28 mouse cellular contexts compared by ENCODE assay signal in the genomic region with DNA sequence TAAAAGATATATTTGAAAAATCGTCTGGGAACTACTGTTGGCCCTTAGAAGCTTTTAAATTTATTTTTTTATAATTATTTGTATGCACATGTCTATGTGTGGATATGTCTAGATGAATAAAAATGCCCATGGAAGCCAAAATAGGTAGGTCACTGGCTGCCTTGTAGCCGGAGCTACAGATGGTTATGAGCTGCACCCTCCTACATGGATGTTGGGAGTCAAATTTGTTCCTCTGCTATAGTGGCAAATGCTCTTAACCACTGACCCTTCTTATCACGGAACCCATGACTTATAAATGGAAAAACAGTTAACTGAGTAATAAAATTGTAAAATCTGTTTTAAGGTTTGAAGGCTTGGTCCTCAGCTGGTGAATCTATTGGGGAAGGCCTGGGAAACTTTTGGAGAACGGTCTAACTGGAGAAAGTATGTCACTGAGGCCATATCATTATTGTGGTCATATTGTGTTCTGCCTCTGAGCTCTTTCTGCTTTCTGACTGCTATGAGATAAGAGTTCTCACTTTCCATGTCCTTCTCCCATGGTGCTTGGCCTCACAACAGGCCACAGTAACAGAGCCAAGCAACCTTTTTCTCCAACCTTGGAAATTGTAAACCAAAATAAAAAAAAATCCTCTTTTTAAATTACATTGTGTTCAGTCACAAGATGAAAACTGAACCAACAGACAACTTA. TPM values are rescaled to one million over a fixed set of nuclear protein-coding genes. Genes with fewer than 3 reads are reported as not detected.
"Had no signal": no experiment of that assay in that cellular context is flagged by ENCODE, and none has a peak within 500 bp of the region (broad histone marks: within the 10 kb centered on the region; RNA-seq: fewer than 3 reads in every experiment).

No protein-coding gene starts in this region.

- H3K9ac ChIP-seq: kidney, embryonic 15.5 days; liver, embryonic 15.5 days; lung, embryonic 14.5 days had no signal

- DNase-seq: kidney, adult 2 months; kidney, postnatal 10 days; kidney, postnatal 36 days; layer of hippocampus, postnatal 36 days; lung, embryonic 14.5 days; midbrain, embryonic 14.5 days; thymus, adult 18-20 months; thymus, postnatal 36 days had no signal

- H3K27me3 ChIP-seq: kidney, embryonic 15.5 days; liver, embryonic 15.5 days; megakaryocyte, embryonic 14.5 days had no signal

- H3K36me3 ChIP-seq: kidney, embryonic 15.5 days; liver, embryonic 15.5 days had no signal

- H3K4me3 ChIP-seq: kidney, embryonic 15.5 days; left cerebral cortex, adult 2 months; liver, embryonic 15.5 days; megakaryocyte, embryonic 14.5 days had no signal

- ATAC-seq: intestine, postnatal 0 days; lung, postnatal 0 days had no signal

- H3K4me2 ChIP-seq: kidney, embryonic 15.5 days; liver, embryonic 15.5 days; lung, embryonic 14.5 days; midbrain, embryonic 11.5 days had no signal

- H3K4me1 ChIP-seq: kidney, embryonic 15.5 days had no signal

- H3K27ac ChIP-seq: kidney, embryonic 15.5 days; left cerebral cortex, adult 2 months; liver, embryonic 15.5 days; macrophage had no signal

- H3K9me3 ChIP-seq: kidney, embryonic 15.5 days; liver, embryonic 15.5 days; megakaryocyte, embryonic 14.5 days had no signal

RNA-seq across cellular contexts. Expression of a gene that starts 7.6 kb away (rescaled TPM):
- total RNA-seq: left cerebral cortex, postnatal 36 days had no signal

RNA-seq across cellular contexts. Expression of a gene that starts 26.2 kb away (rescaled TPM):
- total RNA-seq: layer of hippocampus, adult 8-10 months; layer of hippocampus, postnatal 10 days; layer of hippocampus, postnatal 36 days; left cerebral cortex, adult 2 months; left cerebral cortex, postnatal 10 days; left cerebral cortex, postnatal 36 days; midbrain, postnatal 0 days had no signal
- polyA plus RNA-seq: intestine, postnatal 0 days; kidney, adult 2 months; kidney, embryonic 15.5 days; limb, embryonic 11.5 days; liver, embryonic 15.5 days; lung, embryonic 14.5 days; lung, postnatal 0 days; macrophage; midbrain, embryonic 11.5 days; midbrain, embryonic 14.5 days; midbrain, postnatal 0 days; neural tube, embryonic 11.5 days; neural tube, embryonic 14.5 days; small intestine, adult 2 months; spleen, adult 2 months; stomach, embryonic 16.5 days; urinary bladder, adult 2 months had no signal
